Mouse (Mus musculus) kidney, embryonic 14.5 days (tissue): ENCODE data around the gene Ttc6. TPM values are rescaled to one million over a fixed set of nuclear protein-coding genes. Genes with fewer than 3 reads are reported as not detected.
A peak's percentile ranks its signal among the peaks of the same experiment; 100 is the strongest.

ENCODE experiments used
- ATAC-seq: fragments of 200-750 bp; cut with Nextera tagmentation; 2 replicates; pipeline ENCODE4 v1.8.0; 2017; ENCODE audit warnings: moderate number of reproducible peaks, mild to moderate bottlenecking, moderate TSS enrichment, moderate library complexity; ENCODE audit not compliant: low FRiP score, low TSS enrichment
- H3K27ac ChIP-seq: fragments of 300-500 bp; sonication (generic); 2 replicates; pipeline ENCODE4 v1.5.1; 2014; ENCODE audit warnings: low read depth, mild to moderate bottlenecking, low read length, moderate library complexity, mixed read lengths
- H3K27me3 ChIP-seq: fragments of 300-500 bp; sonication (generic); 2 replicates; pipeline ENCODE4 v1.6.1; 2014; ENCODE audit warnings: mild to moderate bottlenecking, low read length; ENCODE audit not compliant: control insufficient read depth, insufficient read depth
- H3K36me3 ChIP-seq: fragments of 300-500 bp; sonication (generic); 2 replicates; pipeline ENCODE4 v1.6.1; 2014; ENCODE audit warnings: low read length, mixed read lengths; ENCODE audit not compliant: control insufficient read depth, insufficient read depth
- H3K4me1 ChIP-seq: fragments of 300-500 bp; sonication (generic); 2 replicates; pipeline ENCODE4 v1.6.1; 2014; ENCODE audit warnings: low read length, mixed read lengths; ENCODE audit not compliant: control insufficient read depth, insufficient read depth
- H3K4me2 ChIP-seq: fragments of 300-500 bp; sonication (generic); replicated peaks from 2 replicates; pipeline ENCODE4 v1.6.1; 2014; ENCODE audit warnings: low read depth, mild to moderate bottlenecking, low read length
- H3K4me3 ChIP-seq: fragments of 300-500 bp; sonication (generic); 2 replicates; pipeline ENCODE4 v1.5.1; 2014; ENCODE audit warnings: mild to moderate bottlenecking, low read length
- H3K9ac ChIP-seq: fragments of 300-500 bp; sonication (generic); 2 replicates; pipeline ENCODE4 v1.6.1; 2014; ENCODE audit warnings: low read depth, mild to moderate bottlenecking, low read length, moderate library complexity
- H3K9me3 ChIP-seq: fragments of 300-500 bp; sonication (generic); 2 replicates; pipeline ENCODE4 v1.6.1; 2016; ENCODE audit warnings: low read length; ENCODE audit not compliant: control insufficient read depth
- WGBS: fragments of 180-500 bp; shearing (Covaris S2); extraction: QIAGEN DNeasy Blood & Tissue Kit; methylation state at CpG from one replicate; pipeline ENCODE4 v1.1.7; 2014; 5-methylcytosine and 5-hydroxymethylcytosine counted together
- polyA plus RNA-seq: library from polyadenylated mRNA; unstranded; fragments of >200 nt; fragmentation: Nextera tagmentation; extraction: Ambion mirVana; gene quantifications from 2 replicates; pipeline ENCODE4 v1.2.1, GENCODE M21; 2014

Ttc6 gene
- polyA plus RNA-seq, 1 experiment from 2014 or later, result 0.22 TPM

DNA sequence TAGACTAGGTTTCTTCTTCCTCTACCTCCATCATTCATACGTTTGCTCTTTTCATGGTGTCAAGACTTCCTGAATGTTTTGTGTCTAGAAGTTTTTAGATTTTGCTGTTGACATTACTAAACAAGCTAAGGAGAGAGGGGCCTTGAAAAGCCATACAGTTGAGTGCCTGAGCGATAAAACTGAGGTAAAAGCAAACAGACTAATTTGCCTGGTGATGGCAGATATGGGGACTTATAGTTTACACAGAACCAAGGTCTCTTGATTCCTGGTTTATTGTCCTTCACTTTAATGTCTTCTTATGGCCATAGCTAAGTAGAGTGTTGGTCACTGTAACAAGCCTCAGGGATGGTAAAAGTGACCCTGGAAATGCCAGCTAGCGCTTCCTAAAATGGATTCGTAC is 51.2 kb downstream of the Ttc6 start:
- 87% methylated on average over 4 of the region's 4 CpGs for WGBS
- no peak for ATAC-seq
- no peaks in the 10 kb centered on the region for H3K9me3 ChIP-seq

DNA sequence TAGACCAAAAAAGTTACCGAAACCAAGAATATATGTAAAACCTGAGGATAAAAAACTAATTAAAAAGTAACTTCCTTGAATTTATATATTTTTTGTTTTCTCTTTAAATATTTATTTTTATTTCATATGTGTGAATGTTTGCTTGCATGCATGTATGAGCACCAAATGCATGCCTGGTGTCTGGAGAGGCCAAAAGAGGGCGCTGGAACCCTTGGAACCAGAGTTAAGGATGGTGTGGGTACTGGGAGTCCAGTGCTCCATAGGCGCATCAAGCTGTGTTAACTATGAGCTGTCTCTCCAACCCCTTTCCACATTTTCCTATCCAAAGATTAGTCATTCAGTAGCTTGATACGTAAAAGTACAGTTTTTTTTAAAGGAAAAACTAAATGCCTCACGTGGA is 58.1 kb downstream of the Ttc6 start:
- H3K27me3 ChIP-seq, result no peaks in the 10 kb centered on the region
- 69% methylated on average over 5 of the region's 5 CpGs for WGBS
- H3K9ac ChIP-seq, result no peak overlapping the region
- H3K4me2 ChIP-seq, result no peak overlapping the region
- H3K4me3 ChIP-seq, result no peak overlapping the region
- H3K4me1 ChIP-seq, result no peaks in the 10 kb centered on the region
- H3K9me3 ChIP-seq, result no peaks in the 10 kb centered on the region
- ATAC-seq, result no peak
- no peak overlapping the region for H3K27ac ChIP-seq
- no peaks in the 10 kb centered on the region for H3K36me3 ChIP-seq

More for the DNA sequence above, 51.2 kb downstream of the Ttc6 start:
- Histone ChIP-seq H3K4me1 (no peaks in the 10 kb centered on the region), H3K27ac (no peak overlapping the region), H3K27me3 (no peaks in the 10 kb centered on the region), H3K4me3 (no peak overlapping the region), H3K4me2 (no peak overlapping the region), H3K36me3 (no peaks in the 10 kb centered on the region), H3K9ac (no peak overlapping the region)

DNA sequence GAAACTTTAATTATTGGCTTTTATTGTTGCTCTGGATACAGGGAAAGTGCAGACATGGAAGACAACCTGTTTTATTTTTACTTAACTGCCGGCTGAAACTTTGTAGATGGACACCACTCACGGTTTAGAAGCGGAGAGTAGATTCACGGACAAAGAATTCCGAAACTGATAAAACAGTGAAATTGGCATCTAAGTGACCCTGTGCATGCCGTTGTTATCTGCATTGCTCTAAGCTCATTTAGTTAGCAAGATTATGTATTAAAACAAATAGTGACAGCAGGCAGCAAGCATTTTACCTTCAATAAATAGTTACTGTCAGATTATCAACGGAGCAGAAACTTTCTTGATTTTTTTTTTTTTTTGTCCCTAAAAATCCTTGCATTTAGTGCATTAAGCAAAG is 59.4 kb downstream of the Ttc6 start:
- ATAC-seq, result no peak
- Histone ChIP-seq H3K4me3 (no peak overlapping the region), H3K4me1 (no peaks in the 10 kb centered on the region), H3K9me3 (no peaks in the 10 kb centered on the region), H3K27me3 (no peaks in the 10 kb centered on the region), H3K36me3 (no peaks in the 10 kb centered on the region), H3K4me2 (no peak overlapping the region), H3K27ac (no peak overlapping the region), H3K9ac (no peak overlapping the region)
- WGBS, result 60% methylated on average over 7 of the region's 7 CpGs

DNA sequence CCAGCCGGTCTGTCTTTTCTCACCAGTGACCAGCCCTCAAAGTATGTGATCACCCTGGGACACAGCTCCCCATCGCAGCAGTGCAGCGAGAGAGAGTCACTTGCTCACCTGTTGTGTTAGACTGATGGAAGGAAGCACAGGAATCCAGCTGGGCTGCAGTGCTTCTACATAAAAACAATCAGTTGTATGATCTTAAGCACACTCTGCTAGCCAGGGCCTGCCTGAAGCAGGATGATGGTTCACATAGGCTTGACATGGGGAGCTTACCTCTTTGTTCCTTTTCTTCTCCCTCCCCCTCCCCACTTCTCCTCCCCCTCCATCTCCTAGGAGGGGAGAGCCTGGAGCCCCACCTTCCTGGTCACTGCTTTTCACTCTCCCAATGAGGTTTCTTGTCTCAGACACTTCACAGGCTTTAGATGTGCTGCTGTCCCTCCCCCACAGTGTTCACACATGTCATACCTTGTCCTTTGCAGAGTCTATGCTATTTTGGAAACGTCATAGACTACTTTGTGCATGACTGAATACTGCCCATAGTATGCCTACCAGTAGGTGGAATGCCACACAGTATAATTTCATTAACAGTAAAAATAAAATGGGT is 60.2 kb downstream of the Ttc6 start:
- Histone ChIP-seq H3K4me1 (no peaks in the 10 kb centered on the region), H3K4me3 (no peak overlapping the region), H3K4me2 (no peak overlapping the region), H3K9ac (no peak overlapping the region), H3K36me3 (no peaks in the 10 kb centered on the region), H3K27me3 (no peaks in the 10 kb centered on the region), H3K9me3 (no peaks in the 10 kb centered on the region), H3K27ac (no peak overlapping the region)
- WGBS, result 38% methylated on average over 4 of the region's 4 CpGs
- ATAC-seq, result no peak

DNA sequence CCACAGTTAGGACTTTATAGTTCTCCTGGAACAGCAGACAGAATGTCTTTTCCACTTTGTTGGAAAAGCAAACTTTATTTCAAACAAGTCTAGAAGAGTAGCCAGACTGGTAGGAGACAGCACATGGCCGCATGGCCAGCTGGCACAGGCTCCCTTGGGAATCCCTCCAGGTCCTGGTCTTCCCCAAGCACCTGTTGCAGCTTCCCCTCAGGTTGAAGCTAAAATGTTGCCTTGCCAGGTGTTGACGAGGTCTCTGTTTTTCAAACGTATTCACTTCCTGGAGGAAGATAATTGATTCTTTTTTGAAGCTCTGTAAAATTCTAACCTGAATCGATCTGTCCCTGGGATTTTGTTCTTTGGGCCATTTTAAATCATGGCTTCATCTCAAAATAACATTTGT is 86.1 kb downstream of the Ttc6 start:
- H3K27me3 ChIP-seq, result no peaks in the 10 kb centered on the region
- no peaks in the 10 kb centered on the region for H3K36me3 ChIP-seq
- WGBS, result 78% methylated on average over 4 of the region's 4 CpGs
- H3K9ac ChIP-seq, result no peak overlapping the region
- no peak overlapping the region for H3K4me3 ChIP-seq
- ATAC-seq, result no peak
- H3K4me2 ChIP-seq, result no peak overlapping the region
- no peaks in the 10 kb centered on the region for H3K9me3 ChIP-seq
- H3K27ac ChIP-seq, result no peak overlapping the region
- H3K4me1 ChIP-seq, result no peaks in the 10 kb centered on the region

DNA sequence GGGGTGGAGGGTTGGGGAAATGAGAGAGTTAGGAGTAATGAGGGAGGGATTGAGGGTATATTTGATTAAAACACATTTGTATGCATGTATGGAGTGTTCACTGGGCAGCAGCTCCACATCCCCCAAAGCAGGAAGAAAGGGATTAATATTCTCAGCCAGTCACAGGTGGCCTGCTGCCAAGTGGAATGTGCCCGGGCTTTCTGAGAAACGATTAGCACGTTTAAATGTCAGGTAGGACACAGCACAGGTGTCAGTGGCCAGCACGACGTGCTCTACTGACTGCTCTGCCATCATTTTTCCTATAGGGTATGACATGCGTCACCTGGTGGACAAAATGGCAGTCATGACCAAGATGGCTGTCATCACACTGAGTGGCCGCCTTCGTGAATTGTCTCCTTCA is 86.8 kb downstream of the Ttc6 start:
- Histone ChIP-seq H3K4me3 (no peak overlapping the region), H3K4me1 (no peaks in the 10 kb centered on the region), H3K27ac (no peak overlapping the region), H3K9ac (no peak overlapping the region), H3K36me3 (no peaks in the 10 kb centered on the region), H3K27me3 (no peaks in the 10 kb centered on the region), H3K4me2 (no peak overlapping the region), H3K9me3 (no peaks in the 10 kb centered on the region)
- 74% methylated on average over 8 of the region's 8 CpGs for WGBS
- no peak for ATAC-seq

DNA sequence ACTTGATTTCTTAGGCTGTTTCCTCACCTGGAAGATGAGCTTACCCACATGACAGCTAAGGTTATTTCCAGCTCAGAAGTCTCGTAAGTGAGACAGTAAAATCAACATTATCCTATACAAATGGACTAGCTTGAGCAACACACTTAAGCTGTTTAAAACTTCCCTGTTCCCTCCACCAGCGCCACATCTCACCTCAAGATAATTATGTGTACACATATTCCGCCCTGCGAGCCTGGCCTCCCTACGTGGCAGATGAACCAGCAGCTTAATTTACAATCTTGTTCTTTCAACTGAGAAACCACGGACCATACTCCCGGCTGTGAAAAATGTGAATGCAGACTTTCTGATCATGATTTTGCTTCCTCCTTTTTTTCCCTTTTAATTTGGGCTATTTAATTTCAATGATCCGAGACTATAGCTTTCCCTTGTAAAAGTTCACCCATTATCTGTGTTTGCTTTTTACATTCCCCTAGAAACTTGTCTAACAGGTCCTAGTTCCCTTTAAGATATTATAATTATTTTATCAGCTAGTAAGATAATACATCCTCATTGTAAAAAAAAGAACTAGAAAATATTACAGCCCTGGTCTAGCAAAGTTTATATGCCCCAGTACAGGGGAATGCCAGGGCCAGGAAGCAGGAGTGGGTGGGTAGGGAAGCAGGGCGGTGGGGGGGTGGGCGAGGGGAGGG is 99.2 kb downstream of the Ttc6 start:
- WGBS, result 55% methylated on average over 10 of the region's 10 CpGs
- H3K36me3 ChIP-seq, result no peaks in the 10 kb centered on the region
- no peaks in the 10 kb centered on the region for H3K4me1 ChIP-seq
- no peak overlapping the region for H3K4me2 ChIP-seq
- no peaks in the 10 kb centered on the region for H3K9me3 ChIP-seq
- no peak overlapping the region for H3K9ac ChIP-seq
- H3K27me3 ChIP-seq, result no peaks in the 10 kb centered on the region
- no peak overlapping the region for H3K27ac ChIP-seq
- H3K4me3 ChIP-seq, result no peak overlapping the region
- no peak for ATAC-seq

DNA sequence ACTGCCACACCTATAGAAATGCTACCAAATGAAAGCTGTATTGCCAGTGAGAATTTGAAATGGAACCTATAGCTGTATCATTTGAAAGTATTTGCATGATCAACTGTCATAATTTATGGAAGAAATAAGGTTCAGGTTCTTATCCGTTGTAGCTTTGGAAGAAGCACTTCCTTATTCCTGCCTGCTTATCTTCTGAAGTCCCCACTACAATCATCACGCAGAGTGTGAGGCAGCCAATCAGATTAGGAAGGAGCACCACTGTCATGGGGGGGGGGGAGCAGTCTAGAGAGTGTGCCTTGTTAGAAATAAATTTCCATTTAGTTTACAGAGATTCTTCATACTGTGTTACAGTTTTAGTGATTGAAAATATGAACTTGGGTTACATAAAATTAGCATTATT is 108.5 kb downstream of the Ttc6 start:
- no peak overlapping the region for H3K9ac ChIP-seq
- WGBS, result 86% methylated on average over 2 of the region's 2 CpGs
- H3K9me3 ChIP-seq, result no peaks in the 10 kb centered on the region
- no peak overlapping the region for H3K4me3 ChIP-seq
- H3K36me3 ChIP-seq, result no peaks in the 10 kb centered on the region
- no peaks in the 10 kb centered on the region for H3K4me1 ChIP-seq
- no peak overlapping the region for H3K4me2 ChIP-seq
- no peaks in the 10 kb centered on the region for H3K27me3 ChIP-seq
- no peak for ATAC-seq
- no peak overlapping the region for H3K27ac ChIP-seq

DNA sequence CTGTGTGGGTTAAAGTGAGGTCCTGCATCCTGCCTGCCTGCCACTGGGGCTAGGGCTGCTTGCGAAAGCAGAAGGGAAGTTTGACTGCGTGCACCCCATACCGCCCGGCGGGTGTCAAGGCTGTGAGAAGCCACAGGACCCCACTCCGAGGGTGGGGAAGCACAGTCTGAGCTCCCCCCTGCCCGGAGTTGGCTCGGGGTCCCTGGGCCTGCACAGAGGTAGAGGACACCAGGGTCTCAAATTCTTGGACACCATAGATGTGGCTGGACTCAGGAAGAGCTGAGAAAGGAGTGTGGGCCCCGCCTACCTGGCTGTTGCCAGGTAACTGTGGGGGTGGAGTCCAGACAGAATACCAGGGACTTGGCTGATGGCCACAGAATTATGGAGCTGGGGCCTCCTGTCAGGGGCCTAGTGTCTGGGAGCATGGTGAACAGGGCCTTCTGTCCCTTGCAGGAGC is 121.1 kb downstream of the Ttc6 start:
- Histone ChIP-seq H3K9me3 (no peaks in the 10 kb centered on the region), H3K4me2 (0 out of 2 replicates have a peak overlapping the region, but pooled peaks have one; percentile 15), H3K27me3 (no peaks in the 10 kb centered on the region), H3K4me1 (no peaks in the 10 kb centered on the region), H3K4me3 (no peak overlapping the region), H3K9ac (no peak overlapping the region), H3K36me3 (no peaks in the 10 kb centered on the region), H3K27ac (no peak overlapping the region)
- peak; percentile 64 for ATAC-seq
- WGBS, result 38% methylated on average over 9 of the region's 9 CpGs
